Mouse (Mus musculus) heart, postnatal 0 days (tissue): Measurements from ENCODE around the gene Oas3. TPM values are rescaled to one million over a fixed set of nuclear protein-coding genes. Genes with fewer than 3 reads are reported as not detected.

Source experiments
- ATAC-seq: fragments of 200-750 bp; cut with Nextera tagmentation; 2 replicates; pipeline ENCODE4 v1.8.0; 2017; ENCODE audit warnings: low read depth, moderate number of reproducible peaks, moderate library complexity; ENCODE audit not compliant: insufficient read depth
- DNase-seq: peaks from one replicate; pipeline ENCODE4 v3.0.0-alpha.2; 2016; ENCODE audit warnings: low spot score
- H3K27ac ChIP-seq: fragments of 300-500 bp; sonication (generic); 2 replicates; pipeline ENCODE4 v1.5.1; 2014; ENCODE audit warnings: low read depth, mild to moderate bottlenecking
- H3K27me3 ChIP-seq: fragments of 300-500 bp; sonication (generic); 2 replicates; pipeline ENCODE4 v1.6.1; 2014; ENCODE audit warnings: low read length, mixed read lengths; ENCODE audit not compliant: control insufficient read depth, insufficient read depth
- H3K36me3 ChIP-seq: fragments of 300-500 bp; sonication (generic); replicated peaks from 2 replicates; pipeline ENCODE4 v1.6.1; 2014; ENCODE audit warnings: low read length, mixed read lengths; ENCODE audit not compliant: control insufficient read depth, insufficient read depth
- H3K4me1 ChIP-seq: fragments of 300-500 bp; sonication (generic); 2 replicates; pipeline ENCODE4 v1.6.1; 2014; ENCODE audit warnings: antibody characterized with exemption; ENCODE audit not compliant: control insufficient read depth, insufficient read depth
- H3K4me2 ChIP-seq: fragments of 300-500 bp; sonication (generic); 2 replicates; pipeline ENCODE4 v1.6.1; 2014; ENCODE audit warnings: low read depth, mild to moderate bottlenecking, low read length, moderate library complexity
- H3K4me3 ChIP-seq: fragments of 300-500 bp; sonication (generic); 2 replicates; pipeline ENCODE4 v1.5.1; 2014; ENCODE audit warnings: low read depth, low read length
- H3K9ac ChIP-seq: fragments of 300-500 bp; sonication (generic); replicated peaks from 2 replicates; pipeline ENCODE4 v1.6.1; 2014; ENCODE audit warnings: low read depth, low read length, mixed read lengths
- H3K9me3 ChIP-seq: fragments of 300-500 bp; sonication (generic); replicated peaks from 2 replicates; pipeline ENCODE4 v1.6.1; 2016; ENCODE audit warnings: low read length; ENCODE audit not compliant: control insufficient read depth
- CTCF ChIP-seq: IDR thresholded peaks from 2 replicates; pipeline ENCODE4 v1.5.1; 2016; ENCODE audit warnings: antibody characterized with exemption, control low read depth, low read depth
- EP300 ChIP-seq: IDR thresholded peaks from 2 replicates; pipeline ENCODE4 v1.6.1; 2016; ENCODE audit warnings: antibody characterized with exemption, low read depth
- WGBS: fragments of 180-500 bp; shearing (Covaris S2); extraction: QIAGEN DNeasy Blood & Tissue Kit; methylation state at CpG from one replicate; pipeline ENCODE4 v1.1.7; 2014; 5-methylcytosine and 5-hydroxymethylcytosine counted together
- polyA plus RNA-seq: library from polyadenylated mRNA; unstranded; fragments of >200 nt; fragmentation: Nextera tagmentation; extraction: Ambion mirVana; gene quantifications from 2 replicates; pipeline ENCODE4 v1.2.1, GENCODE M21; 2015
- total RNA-seq: library from RNA; depleted of rRNA; stranded (reverse); fragments of >200 nt; gene quantifications from 2 replicates; pipeline ENCODE4 v1.2.3, GENCODE M21; 2014; ENCODE audit warnings: low replicate concordance

Gene Oas3
- total and polyA plus RNA-seq, 2 experiments from 2014 or later = 0.26 to 0.80 TPM

GRCm38 (mm10) chr5:120718600-120719378 lies 58.7 kb downstream of the Oas3 start:
- 59% methylated on average over 15 of the region's 15 CpGs for WGBS
- DNase-seq (no peak), ATAC-seq (no peak)

GRCm38 (mm10) chr5:120717136-120717535 lies 60.3 kb downstream of the Oas3 start:
- 65% methylated on average over 10 of the region's 10 CpGs for WGBS
- ATAC-seq = no peak
- H3K27me3 ChIP-seq = peaks cover 31% of the 10 kb centered on the region

More at GRCm38 (mm10) chr5:120718600-120719378, 58.7 kb downstream of the Oas3 start:
- H3K27me3 ChIP-seq = peaks cover 16% of the 10 kb centered on the region
- H3K4me1 ChIP-seq = no peaks in the 10 kb centered on the region
- no peak overlapping the region for H3K27ac ChIP-seq
- no peak overlapping the region for H3K9ac ChIP-seq
- no peak overlapping the region for H3K4me3 ChIP-seq
- H3K9me3 ChIP-seq = peaks cover 7% of the 10 kb centered on the region; the same call in 1 of the 2 replicates
- no peak for TF ChIP-seq CTCF
- no peak for TF ChIP-seq EP300
- H3K36me3 ChIP-seq = no peaks in the 10 kb centered on the region
- H3K4me2 ChIP-seq = no peak overlapping the region

DNA sequence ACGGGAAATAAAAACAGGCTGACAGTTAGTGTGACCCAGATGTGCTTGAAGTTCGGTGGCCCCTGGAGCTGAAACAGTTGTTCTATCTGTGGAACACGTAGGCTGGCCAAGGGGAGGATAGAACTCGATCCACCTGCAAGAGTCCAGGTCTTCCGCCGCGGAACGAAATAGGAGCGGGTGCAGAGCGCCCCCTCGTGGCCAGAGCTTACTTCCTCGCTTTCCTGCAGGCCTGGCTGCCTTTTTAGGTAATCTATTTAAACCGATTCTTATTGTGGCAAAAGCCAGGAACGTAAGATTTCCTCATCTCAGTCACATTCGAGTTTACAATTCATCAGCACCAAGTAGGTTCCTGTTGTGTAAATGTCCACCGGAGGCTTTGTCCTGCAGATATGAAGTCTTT lies 63.1 kb downstream of the Oas3 start:
- peak; percentile 24 for DNase-seq
- 0 out of 2 replicates have a peak, but pooled peaks cover under 1% of the 10 kb centered on the region for H3K9me3 ChIP-seq
- H3K4me3 ChIP-seq = no peak overlapping the region
- peaks cover 11% of the 10 kb centered on the region; the same call in 1 of the 2 replicates for H3K4me1 ChIP-seq
- no peaks in the 10 kb centered on the region for H3K36me3 ChIP-seq
- H3K27ac ChIP-seq = no peak overlapping the region
- TF ChIP-seq CTCF (peak; percentile 74), EP300 (no peak)
- 4% methylated on average over 16 of the region's 16 CpGs for WGBS
- H3K4me2 ChIP-seq = no peak overlapping the region
- no peak overlapping the region for H3K9ac ChIP-seq
- peaks cover 59% of the 10 kb centered on the region for H3K27me3 ChIP-seq
- no peak for ATAC-seq

More at GRCm38 (mm10) chr5:120717136-120717535, 60.3 kb downstream of the Oas3 start:
- no peaks in the 10 kb centered on the region for H3K4me1 ChIP-seq
- H3K4me3 ChIP-seq = no peak overlapping the region
- no peak overlapping the region for H3K9ac ChIP-seq
- H3K36me3 ChIP-seq = no peaks in the 10 kb centered on the region
- TF ChIP-seq CTCF = no peak
- TF ChIP-seq EP300 = no peak
- no peak overlapping the region for H3K27ac ChIP-seq
- DNase-seq = no peak
- peaks cover 7% of the 10 kb centered on the region; the same call in 1 of the 2 replicates for H3K9me3 ChIP-seq
- H3K4me2 ChIP-seq = no peak overlapping the region

- no peaks in the 10 kb centered on the region for H3K9me3 ChIP-seq
- peaks cover 75% of the 10 kb centered on the region for H3K27me3 ChIP-seq
- no peak overlapping the region for H3K4me3 ChIP-seq
- ATAC-seq = no peak
- no peak overlapping the region for H3K27ac ChIP-seq
- H3K36me3 ChIP-seq = no peaks in the 10 kb centered on the region
- WGBS = 67% methylated on average over 8 of the region's 8 CpGs
- no peak for TF ChIP-seq CTCF
- TF ChIP-seq EP300 = no peak
- H3K4me1 ChIP-seq = peaks cover 11% of the 10 kb centered on the region; the same call in 1 of the 2 replicates
- H3K4me2 ChIP-seq = no peak overlapping the region
- DNase-seq = no peak
- no peak overlapping the region for H3K9ac ChIP-seq
Observed at GRCm38 (mm10) chr5:120712721-120713120, 64.7 kb downstream of the Oas3 start.

DNA sequence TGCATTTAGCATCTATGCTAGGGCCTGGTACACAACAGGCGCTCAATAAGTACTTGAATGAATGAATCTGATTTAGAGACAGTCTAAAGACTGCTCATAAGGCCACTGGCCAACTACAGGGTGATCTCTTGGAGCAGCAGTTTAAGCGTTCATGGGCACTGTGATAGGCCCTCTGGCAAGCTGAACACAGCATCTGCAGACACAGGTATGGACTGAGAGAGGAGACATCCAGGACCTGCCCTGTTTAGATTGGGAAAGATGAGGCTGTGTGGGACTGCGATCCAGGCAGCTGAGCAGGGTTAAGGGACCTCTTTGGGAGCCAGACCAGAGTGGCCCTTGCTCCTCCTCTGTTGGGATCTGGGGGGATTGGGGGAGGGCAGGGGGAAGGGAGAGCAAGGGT lies 65.6 kb downstream of the Oas3 start, which contains the start of gene Dtx1:
Dtx1 (minus strand) TSS at position 101 of the 400 bp plus-strand sequence.
- Histone ChIP-seq H3K27ac (no peak within 1 kb of the TSS), H3K36me3 (no peaks in the 10 kb centered on the region), H3K9me3 (no peaks in the 10 kb centered on the region), H3K4me1 (peaks cover 11% of the 10 kb centered on the region; the same call in 1 of the 2 replicates), H3K9ac (no peak within 1 kb of the TSS), H3K4me2 (peak within 1 kb of the TSS; percentile 52), H3K4me3 (peak within 1 kb of the TSS; percentile 39), H3K27me3 (peaks cover 83% of the 10 kb centered on the region)
- ATAC-seq = no peak
- TF ChIP-seq EP300 = no peak
- TF ChIP-seq CTCF = no peak
- DNase-seq = no peak
- WGBS = 33% methylated on average over 3 of the region's 3 CpGs
